Mouse (Mus musculus): ENCODE measurements around the gene Btbd11.

Btbd11 gene

GRCm38 (mm10) chr10:85598603-85599542 lies 212.3 kb downstream of the Btbd11 start:
- peak; percentile 20 for DNase-seq

GRCm38 (mm10) chr10:85602546-85602945 lies 215.9 kb downstream of the Btbd11 start:
- DNase-seq, result no peak

GRCm38 (mm10) chr10:85604556-85604955 lies 217.9 kb downstream of the Btbd11 start:
- no peak for DNase-seq

- DNase-seq, result peak; percentile 33
Measured at GRCm38 (mm10) chr10:85608550-85609278, 222.1 kb downstream of the Btbd11 start.

GRCm38 (mm10) chr10:85617080-85617479 lies 230.5 kb downstream of the Btbd11 start:
- no peak for DNase-seq

- no peak for DNase-seq
Measured at GRCm38 (mm10) chr10:85617501-85618417, 231.1 kb downstream of the Btbd11 start.

- no peak for DNase-seq
Measured at GRCm38 (mm10) chr10:85621067-85621466, 234.5 kb downstream of the Btbd11 start.

GRCm38 (mm10) chr10:85624504-85625169 lies 238.0 kb downstream of the Btbd11 start:
- peak; percentile 67 for DNase-seq

GRCm38 (mm10) chr10:85625170-85625686 lies 238.6 kb downstream of the Btbd11 start:
- peak; percentile 12 for DNase-seq

GRCm38 (mm10) chr10:85632030-85632429 lies 245.4 kb downstream of the Btbd11 start:
- DNase-seq, result no peak

- no peak for DNase-seq
Measured at GRCm38 (mm10) chr10:85633577-85633976, 247.0 kb downstream of the Btbd11 start.

- DNase-seq, result no peak
Measured at GRCm38 (mm10) chr10:85637580-85637979, 251.0 kb downstream of the Btbd11 start.

GRCm38 (mm10) chr10:85638141-85638540 lies 251.5 kb downstream of the Btbd11 start:
- DNase-seq, result no peak

- DNase-seq, result no peak
Measured at GRCm38 (mm10) chr10:85639581-85639980, 253.0 kb downstream of the Btbd11 start.

GRCm38 (mm10) chr10:85640408-85640807 lies 253.8 kb downstream of the Btbd11 start:
- DNase-seq, result no peak

GRCm38 (mm10) chr10:85645346-85645745 lies 258.7 kb downstream of the Btbd11 start:
- no peak for DNase-seq

- peak; percentile 25 for DNase-seq
Measured at GRCm38 (mm10) chr10:85651706-85652105, 265.1 kb downstream of the Btbd11 start.

- DNase-seq, result no peak
Measured at GRCm38 (mm10) chr10:85655881-85656280, 269.3 kb downstream of the Btbd11 start.

- DNase-seq, result no peak
Measured at GRCm38 (mm10) chr10:85657886-85658285, 271.3 kb downstream of the Btbd11 start.

GRCm38 (mm10) chr10:85673512-85673921 lies 286.9 kb downstream of the Btbd11 start:
- no peak for DNase-seq

- DNase-seq, result peak; percentile 25
Measured at GRCm38 (mm10) chr10:85678635-85679034, 292.0 kb downstream of the Btbd11 start.

- no peak for DNase-seq
Measured at GRCm38 (mm10) chr10:85682446-85682845, 295.8 kb downstream of the Btbd11 start.
